Mouse (Mus musculus) kidney, postnatal 0 days (tissue): ENCODE measurements around the gene Nras. TPM values are rescaled to one million over a fixed set of nuclear protein-coding genes. Genes with fewer than 3 reads are reported as not detected.

Experiments used
- ATAC-seq: fragments of 200-750 bp; cut with Nextera tagmentation; replicated peaks from 2 replicates; pipeline ENCODE4 v1.8.0; 2017; ENCODE audit warnings: low read depth, moderate number of reproducible peaks, moderate TSS enrichment, moderate library complexity; ENCODE audit not compliant: low FRiP score
- DNase-seq: peaks from one replicate; pipeline ENCODE4 v3.0.0-alpha.2; 2016; ENCODE audit warnings: low spot score
- H3K27ac ChIP-seq: fragments of 300-500 bp; sonication (generic); 2 replicates; pipeline ENCODE4 v1.5.1; 2014; ENCODE audit warnings: mild to moderate bottlenecking
- H3K27me3 ChIP-seq: fragments of 300-500 bp; sonication (generic); 2 replicates; pipeline ENCODE4 v1.6.1; 2014; ENCODE audit warnings: low read length, mixed read lengths; ENCODE audit not compliant: insufficient read depth
- H3K36me3 ChIP-seq: fragments of 300-500 bp; sonication (generic); 2 replicates; pipeline ENCODE4 v1.6.1; 2014; ENCODE audit warnings: low read length, mixed read lengths; ENCODE audit not compliant: insufficient read depth
- H3K4me1 ChIP-seq: fragments of 300-500 bp; sonication (generic); replicated peaks from 2 replicates; pipeline ENCODE4 v1.6.1; 2014; ENCODE audit warnings: antibody characterized with exemption, low read length, mixed read lengths; ENCODE audit not compliant: insufficient read depth
- H3K4me2 ChIP-seq: fragments of 300-500 bp; sonication (generic); 2 replicates; pipeline ENCODE4 v1.6.1; 2014; ENCODE audit warnings: mild to moderate bottlenecking, low read length, moderate library complexity, mixed read lengths
- H3K4me3 ChIP-seq: fragments of 300-500 bp; sonication (generic); replicated peaks from 2 replicates; pipeline ENCODE4 v1.5.1; 2014; ENCODE audit warnings: low read depth, low read length
- H3K9ac ChIP-seq: fragments of 300-500 bp; sonication (generic); 2 replicates; pipeline ENCODE4 v1.6.1; 2014; ENCODE audit warnings: low read depth, low read length
- H3K9me3 ChIP-seq: fragments of 300-500 bp; sonication (generic); replicated peaks from 2 replicates; pipeline ENCODE4 v1.6.1; 2016; ENCODE audit warnings: low read length, inconsistent platforms, mixed read lengths
- CTCF ChIP-seq: IDR thresholded peaks from 2 replicates; pipeline ENCODE4 v1.5.1; 2016; ENCODE audit warnings: antibody characterized with exemption, low read depth, mild to moderate bottlenecking, moderate library complexity
- WGBS: fragments of 180-500 bp; shearing (Covaris S2); extraction: QIAGEN DNeasy Blood & Tissue Kit; methylation state at CpG from one replicate; pipeline ENCODE4 v1.1.7; 2014; 5-methylcytosine and 5-hydroxymethylcytosine counted together
- polyA plus RNA-seq: library from polyadenylated mRNA; unstranded; fragments of >200 nt; fragmentation: Nextera tagmentation; extraction: Ambion mirVana; gene quantifications from 2 replicates; pipeline ENCODE4 v1.2.1, GENCODE M21; 2015

The Nras gene
- polyA plus RNA-seq, 1 experiment from 2014 or later: 53.2 TPM

- TF ChIP-seq CTCF: peak; percentile 37
- ATAC-seq: no peak
Observed at GRCm38 (mm10) chr3:103026174-103026573, 31.9 kb upstream of the Nras start.

GRCm38 (mm10) chr3:103040285-103040684 is 17.8 kb upstream of the Nras start:
- Histone ChIP-seq H3K27me3 (no peaks in the 10 kb centered on the region), H3K9ac (no peak overlapping the region), H3K4me3 (no peak overlapping the region), H3K36me3 (peaks cover 17% of the 10 kb centered on the region), H3K27ac (no peak overlapping the region), H3K9me3 (no peaks in the 10 kb centered on the region), H3K4me1 (no peaks in the 10 kb centered on the region), H3K4me2 (no peak overlapping the region)
- no peak for TF ChIP-seq CTCF
- ATAC-seq: no peak
- DNase-seq: no peak
- WGBS: 87% methylated on average over 6 of the region's 6 CpGs

More at GRCm38 (mm10) chr3:103026174-103026573, 31.9 kb upstream of the Nras start:
- DNase-seq: no peak
- no peaks in the 10 kb centered on the region for H3K27me3 ChIP-seq
- no peak overlapping the region for H3K27ac ChIP-seq
- no peak overlapping the region for H3K4me2 ChIP-seq
- peaks cover 28% of the 10 kb centered on the region for H3K36me3 ChIP-seq
- no peak overlapping the region for H3K4me3 ChIP-seq
- H3K4me1 ChIP-seq: 0 out of 2 replicates have a peak, but pooled peaks cover 9% of the 10 kb centered on the region
- no peaks in the 10 kb centered on the region for H3K9me3 ChIP-seq
- no peak overlapping the region for H3K9ac ChIP-seq
- WGBS: 95% methylated on average over 1 of the region's 1 CpGs

- Histone ChIP-seq H3K4me2 (no peak overlapping the region), H3K4me3 (no peak overlapping the region), H3K4me1 (no peaks in the 10 kb centered on the region), H3K9ac (no peak overlapping the region), H3K27ac (no peak overlapping the region), H3K9me3 (no peaks in the 10 kb centered on the region), H3K27me3 (no peaks in the 10 kb centered on the region), H3K36me3 (peaks cover 22% of the 10 kb centered on the region)
- ATAC-seq (no peak), DNase-seq (no peak)
- 87% methylated on average over 1 of the region's 1 CpGs for WGBS
- no peak for TF ChIP-seq CTCF
Observed at GRCm38 (mm10) chr3:103040861-103041379, 17.2 kb upstream of the Nras start.

GRCm38 (mm10) chr3:103056016-103056595 is 2.0 kb upstream of the Nras start:
- WGBS: 87% methylated on average over 5 of the region's 5 CpGs
- no peak overlapping the region for H3K4me2 ChIP-seq
- no peak for TF ChIP-seq CTCF
- H3K27ac ChIP-seq: no peak overlapping the region
- no peak for DNase-seq
- no peaks in the 10 kb centered on the region for H3K9me3 ChIP-seq
- H3K4me3 ChIP-seq: no peak overlapping the region
- H3K27me3 ChIP-seq: no peaks in the 10 kb centered on the region
- ATAC-seq: no peak
- no peaks in the 10 kb centered on the region for H3K4me1 ChIP-seq
- peaks cover 51% of the 10 kb centered on the region for H3K36me3 ChIP-seq
- H3K9ac ChIP-seq: no peak overlapping the region

- no peaks in the 10 kb centered on the region for H3K4me1 ChIP-seq
- TF ChIP-seq CTCF: no peak
- peak overlapping the region; percentile 19; the same call in 1 of the 2 replicates for H3K27ac ChIP-seq
- no peaks in the 10 kb centered on the region for H3K27me3 ChIP-seq
- 5% methylated on average over 10 of the region's 10 CpGs for WGBS
- peak overlapping the region; percentile 72 for H3K4me2 ChIP-seq
- ATAC-seq: peak; percentile 40
- no peak for DNase-seq
- no peak overlapping the region; the same call in 1 of the 2 replicates for H3K9ac ChIP-seq
- H3K4me3 ChIP-seq: peak overlapping the region; percentile 79
- peaks cover 49% of the 10 kb centered on the region for H3K36me3 ChIP-seq
- no peaks in the 10 kb centered on the region for H3K9me3 ChIP-seq
Observed at GRCm38 (mm10) chr3:103057752-103058151, 333 bp upstream of the Nras start.

- WGBS: 80% methylated on average over 8 of the region's 8 CpGs
- H3K36me3 ChIP-seq: peaks cover 50% of the 10 kb centered on the region
- ATAC-seq (no peak), DNase-seq (no peak)
- no peak overlapping the region for H3K4me2 ChIP-seq
- H3K4me1 ChIP-seq: no peaks in the 10 kb centered on the region
- H3K27me3 ChIP-seq: no peaks in the 10 kb centered on the region
- TF ChIP-seq CTCF: no peak
- H3K9ac ChIP-seq: no peak overlapping the region
- no peaks in the 10 kb centered on the region for H3K9me3 ChIP-seq
- no peak overlapping the region for H3K27ac ChIP-seq
- H3K4me3 ChIP-seq: no peak overlapping the region
Observed at GRCm38 (mm10) chr3:103066927-103067326, 8.8 kb downstream of the Nras start.
